ENCODE assay signal across 18 mouse cellular contexts in the genomic region with DNA sequence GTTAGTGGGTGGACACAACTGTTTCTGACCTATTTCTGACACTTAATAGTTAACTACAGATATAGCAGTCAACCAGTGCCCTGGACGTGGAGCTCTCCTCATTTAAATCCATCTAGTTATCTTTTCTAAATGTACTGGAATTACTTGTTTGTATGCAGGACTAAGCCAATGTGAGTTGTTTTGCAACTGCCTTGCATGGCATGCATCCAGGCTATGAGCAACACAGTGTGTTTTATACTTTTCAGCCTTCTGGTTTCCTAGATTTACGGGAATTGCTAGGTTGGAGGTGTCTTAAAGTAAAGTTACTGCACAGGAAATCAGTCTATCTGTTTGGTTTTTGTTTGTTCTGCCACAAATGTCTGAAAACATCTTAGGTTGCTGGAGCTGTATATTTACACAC. TPM values are rescaled to one million over a fixed set of nuclear protein-coding genes. Genes with fewer than 3 reads are reported as not detected.
DNase-seq lines count a peak whose midpoint lies in the region; ATAC-seq and TF ChIP-seq lines count a peak whose summit lies in the region.
"Had no signal": no experiment of that assay in that cellular context is flagged by ENCODE, and none has a peak within 500 bp of the region (broad histone marks: within the 10 kb centered on the region; RNA-seq: fewer than 3 reads in every experiment).

No protein-coding gene starts in this region.

- no peaks in the 10 kb centered on the region for H3K27me3 ChIP-seq in kidney, adult 2 months (replicated peaks; ENCODE audit: control insufficient read depth, insufficient read depth, low read length)
- no peaks in the 10 kb centered on the region for H3K27me3 ChIP-seq in forebrain, postnatal 0 days (ENCODE audit: insufficient read depth, low read length)
- H3K27me3 ChIP-seq: heart, embryonic 13.5 days; intestine, embryonic 15.5 days; stomach, embryonic 15.5 days had no signal

- H3K27ac ChIP-seq in kidney, adult 2 months (ENCODE audit: insufficient read depth, low read depth, low read length): no peak overlapping the region
- peak overlapping the region; percentile 67 for H3K27ac ChIP-seq in brown adipose tissue, adult 24 weeks (replicated peaks; ENCODE audit: low read depth, low read length)
- H3K27ac ChIP-seq in forebrain, postnatal 0 days (ENCODE audit: low read depth, low read length): no peak overlapping the region
- H3K27ac ChIP-seq: heart, embryonic 13.5 days; intestine, embryonic 15.5 days; left cerebral cortex, adult 2 months; stomach, embryonic 15.5 days had no signal

- no peak overlapping the region for H3K4me2 ChIP-seq in forebrain, postnatal 0 days (ENCODE audit: low read depth)
- H3K4me2 ChIP-seq: heart, embryonic 13.5 days had no signal

- 49% methylated on average over 2 of the region's 2 CpGs for WGBS in kidney, adult 2 months
- WGBS in forebrain, postnatal 0 days: 54% methylated on average over 2 of the region's 2 CpGs

- H3K9ac ChIP-seq in forebrain, postnatal 0 days: no peak overlapping the region
- H3K9ac ChIP-seq: heart, embryonic 13.5 days; intestine, embryonic 15.5 days; stomach, embryonic 15.5 days had no signal

- no peak overlapping the region for H3K4me3 ChIP-seq in kidney, adult 2 months (ENCODE audit: insufficient read depth, low read depth, low read length)
- no peak overlapping the region for H3K4me3 ChIP-seq in brown adipose tissue, adult 24 weeks (ENCODE audit: insufficient read depth, low read depth, low read length)
- no peak overlapping the region for H3K4me3 ChIP-seq in forebrain, postnatal 0 days (ENCODE audit: low read depth, low read length)
- H3K4me3 ChIP-seq: heart, embryonic 13.5 days; intestine, embryonic 15.5 days; left cerebral cortex, adult 2 months; stomach, embryonic 15.5 days had no signal

- no peaks in the 10 kb centered on the region for H3K4me1 ChIP-seq in kidney, adult 2 months (ENCODE audit: control insufficient read depth, insufficient read depth, low read length)
- H3K4me1 ChIP-seq in brown adipose tissue, adult 24 weeks (ENCODE audit: control insufficient read depth, insufficient read depth, insufficient read length, low read length): no peaks in the 10 kb centered on the region
- H3K4me1 ChIP-seq in forebrain, postnatal 0 days (ENCODE audit: insufficient read depth): no peaks in the 10 kb centered on the region
- H3K4me1 ChIP-seq: heart, embryonic 13.5 days; intestine, embryonic 15.5 days; stomach, embryonic 15.5 days had no signal

- TF ChIP-seq CTCF in kidney, adult 2 months (conservative IDR thresholded peaks at IDR 0.05; ENCODE audit: insufficient read depth, insufficient read length, low read depth, low read length): no peak
- TF ChIP-seq CTCF in forebrain, postnatal 0 days (IDR thresholded peaks at IDR 0.05; ENCODE audit: low read depth): no peak

- peak; percentile 2 for DNase-seq in kidney, adult 2 months
- no peak for DNase-seq in kidney, postnatal 14 days
- peak; percentile 18 for DNase-seq in urinary bladder, postnatal 14 days (ENCODE audit: low spot score)
- DNase-seq in urinary bladder, adult 2 months (ENCODE audit: low spot score): no peak
- no peak for DNase-seq in cerebellum, postnatal 10 days
- DNase-seq in forebrain, postnatal 0 days: no peak
- DNase-seq: cerebellum, postnatal 36 days; liver; right cerebral cortex, postnatal 25 days; thymus, postnatal 36 days had no signal

- TF ChIP-seq POLR2A in kidney, adult 2 months (IDR thresholded peaks at IDR 0.05; ENCODE audit: low read depth, low read length): no peak

- H3K36me3 ChIP-seq in kidney, adult 2 months (ENCODE audit: control insufficient read depth, insufficient read depth, low read length): no peaks in the 10 kb centered on the region
- no peaks in the 10 kb centered on the region for H3K36me3 ChIP-seq in forebrain, postnatal 0 days (ENCODE audit: insufficient read depth)
- H3K36me3 ChIP-seq: heart, embryonic 13.5 days; intestine, embryonic 15.5 days; stomach, embryonic 15.5 days had no signal

- no peaks in the 10 kb centered on the region for H3K9me3 ChIP-seq in forebrain, postnatal 0 days (ENCODE audit: low read length)
- H3K9me3 ChIP-seq: heart, embryonic 13.5 days; intestine, embryonic 15.5 days; stomach, embryonic 15.5 days had no signal

- ATAC-seq in forebrain, postnatal 0 days: no peak
- ATAC-seq: intestine, embryonic 15.5 days had no signal

RNA-seq across cellular contexts. Expression of gene Nxph1, which starts 49.1 kb away (rescaled TPM):
- 0.11 TPM in 1 of 2 replicates, not detected in the other for polyA plus RNA-seq in kidney, adult 2 months (2012; rRNA removed)
- 0.44 and 0.52 TPM in 2 replicates for polyA plus RNA-seq in urinary bladder, adult 2 months (2012; rRNA removed)
- polyA plus RNA-seq in brown adipose tissue, adult 24 weeks (2012; ENCODE audit: insufficient read depth, insufficient read length, missing spikeins): not detected in 2 replicates
- total RNA-seq in forebrain, postnatal 0 days (2014; rRNA removed): 50.4 and 59.5 TPM in 2 replicates
- polyA plus RNA-seq in forebrain, postnatal 0 days (2015; fragmentation: Nextera tagmentation; extraction: Ambion mirVana): 67.0 and 78.8 TPM in 2 replicates
- total RNA-seq: megakaryocyte-erythroid progenitor cell, adult 5-6 weeks; MEL; neutrophil, adult 5-6 weeks had no signal

Comparison
In these comparisons a context has a peak if more than half of its experiments do, and no peak if none do; other contexts are left out.
1. DNase-seq: peak in kidney, adult 2 months (single experiment) and urinary bladder, postnatal 14 days (single experiment); none in kidney, postnatal 14 days (single experiment), urinary bladder, adult 2 months (single experiment), cerebellum, postnatal 10 days (0 of 2) and forebrain, postnatal 0 days (single experiment).
2. RNA of gene Nxph1, which starts 49.1 kb away (polyA plus RNA-seq): 67.0 to 78.8 TPM in forebrain, postnatal 0 days; 0.44 to 0.52 TPM in urinary bladder, adult 2 months, 0.11 TPM in kidney, adult 2 months and not detected in brown adipose tissue, adult 24 weeks; every median in the first group is over 10 times any median in the second.